Mouse (Mus musculus) heart, embryonic 10.5 days (tissue): ENCODE results near the gene Ccdc138. TPM values are rescaled to one million over a fixed set of nuclear protein-coding genes. Genes with fewer than 3 reads are reported as not detected.

Experiments used
- DNase-seq: peaks from one replicate; pipeline ENCODE4 v3.0.0-alpha.2; 2017; ENCODE audit warnings: low spot score
- H3K27ac ChIP-seq: fragments of 300-500 bp; sonication (generic); 2 replicates; pipeline ENCODE4 v1.5.1; 2016; ENCODE audit warnings: mild to moderate bottlenecking
- H3K27me3 ChIP-seq: fragments of 300-500 bp; sonication (generic); 2 replicates; pipeline ENCODE4 v1.6.1; 2016; ENCODE audit warnings: mild to moderate bottlenecking; ENCODE audit not compliant: poor library complexity, insufficient read depth, severe bottlenecking
- H3K36me3 ChIP-seq: fragments of 300-500 bp; sonication (generic); 2 replicates; pipeline ENCODE4 v1.6.1; 2016; ENCODE audit warnings: mild to moderate bottlenecking, moderate library complexity
- H3K4me1 ChIP-seq: fragments of 300-500 bp; sonication (generic); 2 replicates; pipeline ENCODE4 v1.6.1; 2016; ENCODE audit warnings: mild to moderate bottlenecking
- H3K4me3 ChIP-seq: fragments of 300-500 bp; sonication (generic); 2 replicates; pipeline ENCODE4 v1.5.1; 2016; ENCODE audit warnings: mild to moderate bottlenecking, moderate library complexity
- H3K9me3 ChIP-seq: fragments of 300-500 bp; sonication (generic); 2 replicates; pipeline ENCODE4 v1.6.1; 2016; ENCODE audit warnings: mild to moderate bottlenecking, moderate library complexity
- WGBS: fragments of 180-500 bp; shearing (Covaris S2); methylation state at CpG from one replicate; pipeline ENCODE4 v1.1.7; 2016; 5-methylcytosine and 5-hydroxymethylcytosine counted together
- polyA plus RNA-seq: library from polyadenylated mRNA; unstranded; fragments of >200 nt; fragmentation: Nextera tagmentation; extraction: Ambion mirVana; gene quantifications from 2 replicates; pipeline ENCODE4 v1.2.1, GENCODE M21; 2016

The Ccdc138 gene
- 7.8 and 10.0 TPM in 2 replicates for polyA plus RNA-seq

DNA sequence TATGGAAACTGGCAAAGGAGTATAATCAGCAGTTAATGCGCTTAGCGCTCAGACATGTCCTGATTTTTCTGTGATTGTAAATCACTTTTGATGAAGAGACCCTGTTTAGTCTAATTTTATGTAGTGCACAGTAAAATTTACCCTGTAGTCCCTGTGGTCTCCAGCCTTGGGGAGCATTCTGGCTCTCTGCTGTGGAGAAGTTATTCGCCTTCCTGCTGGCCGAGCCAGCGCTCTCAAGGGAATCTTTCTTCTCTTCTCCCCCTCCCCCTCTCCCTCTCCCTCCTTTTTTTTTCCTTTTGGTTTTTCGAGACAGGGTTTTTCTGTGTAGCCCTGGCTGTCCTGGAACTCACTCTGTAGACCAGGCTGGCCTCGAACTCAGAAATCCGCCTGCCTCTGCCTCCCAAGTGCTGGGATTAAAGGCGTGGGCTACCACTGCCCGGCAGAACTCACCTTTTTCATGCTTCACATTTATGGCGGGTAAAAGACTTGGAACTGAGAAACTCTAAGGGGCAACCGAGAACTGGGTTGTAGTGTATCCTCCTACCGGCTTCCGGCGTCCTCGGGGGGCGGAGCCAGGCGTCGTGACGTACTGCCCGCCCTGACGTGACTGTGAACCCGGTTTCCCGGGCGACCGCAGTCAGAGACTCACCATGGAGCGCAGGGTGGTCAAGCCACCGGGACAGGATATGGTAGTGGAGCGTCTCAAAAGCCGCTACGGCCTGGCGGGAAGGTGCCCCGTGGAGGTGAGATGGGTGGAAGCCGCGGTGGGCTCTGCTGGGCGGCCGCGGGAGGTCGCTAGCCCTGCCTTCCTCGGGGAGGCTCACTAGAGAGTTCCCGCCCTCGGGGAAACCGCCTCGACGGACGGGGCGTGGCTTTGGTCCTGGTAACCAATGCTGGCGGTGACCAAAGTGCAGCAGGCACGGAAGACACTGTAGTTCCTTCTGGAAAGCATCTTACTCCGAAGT is at the start of gene Ccdc138:
Gene Ccdc138, plus strand, starts transcription at position 629 of the 965 bp plus-strand sequence.
- H3K9me3 ChIP-seq = no peaks in the 10 kb centered on the region

GRCm38 (mm10) chr10:58451575-58451974 is 46.2 kb upstream of the Ccdc138 start:
- H3K27ac ChIP-seq = no peak overlapping the region

More for the DNA sequence above, at the start of gene Ccdc138:
- DNase-seq = peak; percentile 96
- H3K36me3 ChIP-seq = peaks cover 36% of the 10 kb centered on the region
- H3K27ac ChIP-seq = peak within 1 kb of the TSS; percentile 94
- whole genome bisulfite sequencing = 1% methylated on average over 50 of the region's 50 CpGs
- no peaks in the 10 kb centered on the region for H3K27me3 ChIP-seq
- peak within 1 kb of the TSS; percentile 81 for H3K4me3 ChIP-seq
- no peaks in the 10 kb centered on the region for H3K4me1 ChIP-seq

DNA sequence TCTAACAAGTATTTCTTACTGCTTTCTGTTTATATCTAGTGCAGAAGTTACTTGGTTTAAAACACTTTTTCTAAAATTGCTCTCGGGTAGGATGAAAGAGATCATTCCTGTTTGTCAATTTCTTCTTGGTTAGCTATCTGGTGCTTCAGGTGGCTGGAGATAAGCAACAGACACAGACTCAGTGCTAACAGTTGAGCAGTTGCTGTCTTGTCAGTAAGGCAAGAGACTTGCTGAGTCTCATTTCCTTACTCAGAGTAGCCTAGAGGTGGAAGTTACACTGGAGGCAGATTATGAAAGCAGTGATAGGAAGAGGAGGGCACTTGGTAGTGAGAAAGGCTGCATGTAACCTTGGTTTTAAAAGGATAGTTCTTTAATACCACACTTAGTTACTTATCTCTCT is 45.6 kb upstream of the Ccdc138 start:
- WGBS = 46% methylated on average over 1 of the region's 1 CpGs

More at GRCm38 (mm10) chr10:58451575-58451974, 46.2 kb upstream of the Ccdc138 start:
- Histone ChIP-seq H3K9me3 (no peaks in the 10 kb centered on the region), H3K36me3 (peaks cover 43% of the 10 kb centered on the region), H3K4me1 (peaks cover 3% of the 10 kb centered on the region; the same call in 1 of the 2 replicates), H3K27me3 (no peaks in the 10 kb centered on the region), H3K4me3 (no peak overlapping the region)
- no peak for DNase-seq

DNA sequence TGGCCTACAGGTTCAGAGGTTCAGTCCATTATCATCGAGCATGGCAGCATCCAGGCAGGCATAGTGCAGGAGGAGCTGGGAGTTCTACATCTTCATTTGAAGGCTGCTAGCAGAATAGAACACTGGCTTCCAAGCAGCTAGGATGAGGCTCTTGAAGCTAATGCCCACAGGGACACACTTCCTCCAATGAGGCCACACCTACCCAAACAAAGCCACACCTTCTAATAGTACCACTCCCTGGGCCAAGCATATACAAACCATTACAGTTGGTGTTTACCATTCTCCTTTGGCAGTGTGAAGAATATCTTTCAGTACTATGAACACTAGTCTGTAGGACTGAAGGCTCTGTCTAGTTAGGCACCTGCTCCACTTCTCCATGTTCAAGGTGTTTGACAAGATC is 37.9 kb upstream of the Ccdc138 start:
- Histone ChIP-seq H3K4me3 (no peak overlapping the region), H3K9me3 (no peaks in the 10 kb centered on the region), H3K4me1 (no peaks in the 10 kb centered on the region), H3K27me3 (no peaks in the 10 kb centered on the region), H3K36me3 (peaks cover 75% of the 10 kb centered on the region), H3K27ac (no peak overlapping the region)
- no peak for DNase-seq
- WGBS = 89% methylated on average over 1 of the region's 1 CpGs

More for the DNA sequence above, 45.6 kb upstream of the Ccdc138 start:
- H3K36me3 ChIP-seq = peaks cover 47% of the 10 kb centered on the region
- H3K27me3 ChIP-seq = no peaks in the 10 kb centered on the region
- no peak for DNase-seq
- no peak overlapping the region for H3K4me3 ChIP-seq
- peaks cover 3% of the 10 kb centered on the region; the same call in 1 of the 2 replicates for H3K4me1 ChIP-seq
- no peaks in the 10 kb centered on the region for H3K9me3 ChIP-seq
- no peak overlapping the region for H3K27ac ChIP-seq

GRCm38 (mm10) chr10:58477086-58477755 is 20.5 kb upstream of the Ccdc138 start:
- H3K4me1 ChIP-seq = no peaks in the 10 kb centered on the region
- no peaks in the 10 kb centered on the region for H3K27me3 ChIP-seq
- no peak overlapping the region for H3K27ac ChIP-seq
- H3K4me3 ChIP-seq = no peak overlapping the region
- peaks cover 83% of the 10 kb centered on the region for H3K36me3 ChIP-seq
- 93% methylated on average over 5 of the region's 5 CpGs for WGBS
- DNase-seq = no peak
- no peaks in the 10 kb centered on the region for H3K9me3 ChIP-seq

- peaks cover 85% of the 10 kb centered on the region for H3K36me3 ChIP-seq
- H3K4me1 ChIP-seq = no peaks in the 10 kb centered on the region
- no peak overlapping the region for H3K4me3 ChIP-seq
- H3K9me3 ChIP-seq = no peaks in the 10 kb centered on the region
- 92% methylated on average over 2 of the region's 2 CpGs for WGBS
- H3K27me3 ChIP-seq = no peaks in the 10 kb centered on the region
- H3K27ac ChIP-seq = no peak overlapping the region
- DNase-seq = no peak
Observed at GRCm38 (mm10) chr10:58478071-58478578, 19.6 kb upstream of the Ccdc138 start.

DNA sequence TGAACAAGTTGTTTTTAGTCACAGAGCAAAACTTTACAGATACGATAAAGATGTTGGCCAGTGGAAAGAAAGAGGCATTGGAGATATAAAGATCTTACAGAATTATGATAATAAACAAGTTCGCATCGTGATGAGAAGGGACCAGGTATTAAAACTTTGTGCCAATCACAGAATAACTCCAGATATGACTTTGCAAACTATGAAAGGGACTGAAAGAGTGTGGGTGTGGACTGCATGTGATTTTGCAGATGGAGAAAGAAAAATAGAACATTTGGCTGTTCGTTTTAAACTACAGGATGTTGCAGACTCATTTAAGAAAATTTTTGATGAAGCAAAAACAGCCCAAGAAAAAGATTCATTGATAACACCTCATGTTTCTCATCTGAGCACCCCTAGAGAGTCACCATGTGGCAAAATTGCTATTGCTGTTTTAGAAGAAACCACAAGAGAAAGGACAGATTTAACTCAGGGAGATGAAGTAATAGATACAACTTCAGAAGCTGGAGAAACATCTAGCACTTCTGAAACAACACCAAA is 17.7 kb upstream of the Ccdc138 start:
- WGBS = 89% methylated on average over 4 of the region's 4 CpGs
- Histone ChIP-seq H3K27me3 (no peaks in the 10 kb centered on the region), H3K36me3 (peaks cover 93% of the 10 kb centered on the region), H3K27ac (no peak overlapping the region), H3K4me1 (no peaks in the 10 kb centered on the region), H3K9me3 (no peaks in the 10 kb centered on the region), H3K4me3 (no peak overlapping the region)
- DNase-seq = no peak

DNA sequence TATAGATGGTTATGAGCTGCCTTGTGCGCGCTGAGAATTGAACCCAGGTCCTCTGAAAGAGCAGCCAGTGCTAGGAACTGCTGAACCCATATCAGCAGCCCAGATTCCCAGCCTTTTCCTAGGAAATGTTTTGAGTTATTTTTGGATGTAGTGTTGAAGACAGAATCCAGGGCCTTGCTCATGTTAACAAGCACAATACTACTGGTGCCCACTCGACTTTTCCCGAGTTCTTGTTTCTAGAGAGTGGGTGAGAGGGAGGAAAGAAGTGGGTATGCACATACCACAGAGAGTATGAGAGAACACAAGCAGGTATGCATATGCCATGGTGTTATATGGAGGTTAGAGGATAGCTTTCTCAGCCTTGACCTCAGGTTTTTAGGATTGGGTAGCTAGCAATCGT is 6.7 kb upstream of the Ccdc138 start:
- no peaks in the 10 kb centered on the region for H3K4me1 ChIP-seq
- peaks cover 82% of the 10 kb centered on the region for H3K36me3 ChIP-seq
- H3K9me3 ChIP-seq = no peaks in the 10 kb centered on the region
- WGBS = 80% methylated on average over 5 of the region's 5 CpGs
- H3K27ac ChIP-seq = no peak overlapping the region
- DNase-seq = no peak
- H3K4me3 ChIP-seq = no peak overlapping the region
- no peaks in the 10 kb centered on the region for H3K27me3 ChIP-seq

GRCm38 (mm10) chr10:58495637-58496036 is 2.1 kb upstream of the Ccdc138 start:
- Histone ChIP-seq H3K27me3 (no peaks in the 10 kb centered on the region), H3K36me3 (peaks cover 53% of the 10 kb centered on the region), H3K27ac (no peak overlapping the region), H3K4me1 (no peaks in the 10 kb centered on the region), H3K4me3 (no peak overlapping the region), H3K9me3 (no peaks in the 10 kb centered on the region)
- DNase-seq = no peak
- WGBS = 73% methylated on average over 2 of the region's 2 CpGs

DNA sequence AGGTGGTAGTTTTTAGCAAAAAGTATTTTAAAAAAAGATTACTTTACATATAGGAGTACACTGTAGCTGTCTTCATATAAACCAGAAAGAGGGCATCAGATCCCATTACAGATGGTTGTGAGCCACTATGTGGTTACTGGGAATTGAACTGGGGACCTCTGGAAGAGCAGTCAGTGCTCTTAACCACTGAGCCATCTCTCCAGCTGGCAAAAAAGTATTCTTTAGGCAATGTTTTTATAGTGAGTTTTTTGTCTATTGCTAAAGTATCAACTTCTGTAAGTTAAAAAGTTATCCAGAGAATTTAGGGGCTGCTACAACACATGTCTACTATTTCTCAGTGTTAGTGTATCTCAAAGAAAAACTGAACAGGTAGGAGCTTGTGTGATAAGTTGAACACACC is 1.0 kb upstream of the Ccdc138 start:
- Histone ChIP-seq H3K9me3 (no peaks in the 10 kb centered on the region), H3K27me3 (no peaks in the 10 kb centered on the region), H3K4me3 (no peak overlapping the region), H3K36me3 (peaks cover 43% of the 10 kb centered on the region), H3K27ac (no peak overlapping the region), H3K4me1 (no peaks in the 10 kb centered on the region)
- DNase-seq = no peak

DNA sequence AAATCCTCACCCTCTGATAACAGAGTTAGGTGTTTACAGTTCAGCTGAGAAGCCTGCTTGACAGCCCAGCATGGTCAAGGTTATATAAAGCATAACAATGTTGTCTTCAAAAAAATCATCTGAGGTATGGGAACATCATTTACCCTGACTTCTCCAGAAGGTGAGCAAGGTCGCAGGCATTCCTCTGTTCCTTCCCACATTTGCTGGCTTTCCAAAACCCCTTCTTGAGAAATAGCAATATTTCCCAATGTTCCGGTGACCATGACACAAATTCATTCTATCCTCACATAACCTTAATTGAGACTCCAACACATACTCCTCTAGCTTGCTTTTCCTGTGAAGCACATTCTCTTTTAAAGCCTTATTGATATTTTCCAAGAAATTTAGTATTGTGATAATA is 768 bp downstream of the Ccdc138 start:
- Histone ChIP-seq H3K4me1 (no peaks in the 10 kb centered on the region), H3K9me3 (no peaks in the 10 kb centered on the region), H3K4me3 (peak overlapping the region; percentile 81), H3K36me3 (peaks cover 31% of the 10 kb centered on the region), H3K27me3 (no peaks in the 10 kb centered on the region), H3K27ac (peak overlapping the region; percentile 94)
- DNase-seq = no peak
- 64% methylated on average over 2 of the region's 2 CpGs for WGBS

DNA sequence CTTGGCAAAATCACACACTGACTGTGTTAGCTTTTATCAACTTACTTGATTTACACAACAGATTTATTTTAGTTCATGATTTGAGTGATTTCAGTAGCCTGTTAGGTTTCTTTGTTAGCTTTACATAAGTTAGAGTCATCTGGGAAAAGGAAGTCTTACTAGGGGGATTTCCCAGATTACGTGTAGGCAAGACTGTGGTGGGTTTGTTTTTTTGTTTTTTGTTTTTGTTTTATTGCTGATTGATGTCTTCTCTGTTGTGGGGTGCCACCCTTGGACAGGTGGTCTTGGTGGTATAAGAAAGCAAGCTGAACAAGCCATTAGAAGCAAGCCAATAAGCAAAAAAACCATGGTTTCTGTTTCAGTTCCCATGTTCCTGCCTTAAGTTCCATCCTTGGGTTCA is 31.6 kb downstream of the Ccdc138 start:
- no peak overlapping the region for H3K27ac ChIP-seq
- 85% methylated on average over 1 of the region's 1 CpGs for WGBS
- no peak for DNase-seq
- no peaks in the 10 kb centered on the region for H3K4me1 ChIP-seq
- no peaks in the 10 kb centered on the region for H3K9me3 ChIP-seq
- H3K27me3 ChIP-seq = no peaks in the 10 kb centered on the region
- H3K4me3 ChIP-seq = no peak overlapping the region
- peaks cover 30% of the 10 kb centered on the region; the same call in 1 of the 2 replicates for H3K36me3 ChIP-seq
